Mouse (Mus musculus): ENCODE data around the gene AW011738. TPM values are rescaled to one million over a fixed set of nuclear protein-coding genes. Genes with fewer than 3 reads are reported as not detected.

AW011738 gene
- polyA plus RNA-seq, 1 experiment: 8.2 TPM

- under 1% methylated on average over 90 of the region's 90 CpGs for WGBS
- no peak for TF ChIP-seq CTCF (IDR thresholded peaks at IDR 0.05; ENCODE audit: control insufficient read depth, insufficient read depth, low read length)
- peak; percentile 86; the same call in 1 of the 2 replicates for TF ChIP-seq POLR2A (IDR thresholded peaks at IDR 0.05; ENCODE audit: borderline replicate concordance, control insufficient read depth, low read depth, low read length)
- peaks cover 2% of the 10 kb centered on the region for H3K4me1 ChIP-seq (ENCODE audit: control insufficient read depth, insufficient read depth, low read length)
- H3K4me3 ChIP-seq (replicated peaks; ENCODE audit: control insufficient read depth, low read depth, low read length): peak within 1 kb of the TSS; percentile 88
- H3K27ac ChIP-seq (ENCODE audit: control insufficient read depth, insufficient read depth, low read depth, low read length, poor library complexity): peak within 1 kb of the TSS; percentile 89
Measured at GRCm38 (mm10) chr4:156235808-156236533, 32.9 kb downstream of the AW011738 start, which contains the start of gene Noc2l. Noc2l (plus strand) TSS chr4:156236010.

- Histone ChIP-seq H3K27ac (ENCODE audit: control insufficient read depth, insufficient read depth, low read depth, low read length, poor library complexity) (peak overlapping the region; percentile 47; the same call in 1 of the 2 replicates), H3K4me1 (ENCODE audit: control insufficient read depth, insufficient read depth, low read length) (peaks cover 2% of the 10 kb centered on the region), H3K4me3 (replicated peaks; ENCODE audit: control insufficient read depth, low read depth, low read length) (peak overlapping the region; percentile 3)
- peak; percentile 22; the same call in 1 of the 2 replicates for TF ChIP-seq POLR2A (IDR thresholded peaks at IDR 0.05; ENCODE audit: borderline replicate concordance, control insufficient read depth, low read depth, low read length)
- no peak for TF ChIP-seq CTCF (IDR thresholded peaks at IDR 0.05; ENCODE audit: control insufficient read depth, insufficient read depth, low read length)
- WGBS: 29% methylated on average over 57 of the region's 60 CpGs
Measured at GRCm38 (mm10) chr4:156236651-156237447, 33.7 kb downstream of the AW011738 start.

GRCm38 (mm10) chr4:156249567-156249966 lies 46.5 kb downstream of the AW011738 start:
- no peak overlapping the region for H3K4me3 ChIP-seq (replicated peaks; ENCODE audit: control insufficient read depth, low read depth, low read length)
- TF ChIP-seq POLR2A (IDR thresholded peaks at IDR 0.05; ENCODE audit: borderline replicate concordance, control insufficient read depth, low read depth, low read length): no peak
- no peak for TF ChIP-seq CTCF (IDR thresholded peaks at IDR 0.05; ENCODE audit: control insufficient read depth, insufficient read depth, low read length)
- WGBS: 70% methylated on average over 11 of the region's 11 CpGs
- H3K27ac ChIP-seq (ENCODE audit: control insufficient read depth, insufficient read depth, low read depth, low read length, poor library complexity): no peak overlapping the region
- peaks cover 5% of the 10 kb centered on the region for H3K4me1 ChIP-seq (ENCODE audit: control insufficient read depth, insufficient read depth, low read length)

GRCm38 (mm10) chr4:156251081-156251480 lies 48.0 kb downstream of the AW011738 start:
- peaks cover 5% of the 10 kb centered on the region for H3K4me1 ChIP-seq (ENCODE audit: control insufficient read depth, insufficient read depth, low read length)
- TF ChIP-seq POLR2A (IDR thresholded peaks at IDR 0.05; ENCODE audit: borderline replicate concordance, control insufficient read depth, low read depth, low read length) (no peak), CTCF (IDR thresholded peaks at IDR 0.05; ENCODE audit: control insufficient read depth, insufficient read depth, low read length) (no peak)
- H3K4me3 ChIP-seq (replicated peaks; ENCODE audit: control insufficient read depth, low read depth, low read length): no peak overlapping the region
- WGBS: 81% methylated on average over 8 of the region's 8 CpGs
- no peak overlapping the region for H3K27ac ChIP-seq (ENCODE audit: control insufficient read depth, insufficient read depth, low read depth, low read length, poor library complexity)

- Histone ChIP-seq H3K4me1 (ENCODE audit: control insufficient read depth, insufficient read depth, low read length) (peaks cover 5% of the 10 kb centered on the region), H3K4me3 (replicated peaks; ENCODE audit: control insufficient read depth, low read depth, low read length) (no peak overlapping the region), H3K27ac (ENCODE audit: control insufficient read depth, insufficient read depth, low read depth, low read length, poor library complexity) (peak overlapping the region; percentile 69)
- TF ChIP-seq POLR2A (IDR thresholded peaks at IDR 0.05; ENCODE audit: borderline replicate concordance, control insufficient read depth, low read depth, low read length) (no peak), CTCF (IDR thresholded peaks at IDR 0.05; ENCODE audit: control insufficient read depth, insufficient read depth, low read length) (no peak)
- 46% methylated on average over 7 of the region's 7 CpGs for WGBS
Measured at GRCm38 (mm10) chr4:156252140-156252539, 49.0 kb downstream of the AW011738 start.

- Histone ChIP-seq H3K4me1 (ENCODE audit: control insufficient read depth, insufficient read depth, low read length) (peaks cover 5% of the 10 kb centered on the region), H3K27ac (ENCODE audit: control insufficient read depth, insufficient read depth, low read depth, low read length, poor library complexity) (peak overlapping the region; percentile 69), H3K4me3 (replicated peaks; ENCODE audit: control insufficient read depth, low read depth, low read length) (peak overlapping the region; percentile 28)
- 28% methylated on average over 3 of the region's 3 CpGs for WGBS
- TF ChIP-seq CTCF (IDR thresholded peaks at IDR 0.05; ENCODE audit: control insufficient read depth, insufficient read depth, low read length) (no peak), POLR2A (IDR thresholded peaks at IDR 0.05; ENCODE audit: borderline replicate concordance, control insufficient read depth, low read depth, low read length) (no peak)
Measured at GRCm38 (mm10) chr4:156252619-156253018, 49.5 kb downstream of the AW011738 start.

GRCm38 (mm10) chr4:156253043-156253442 lies 49.9 kb downstream of the AW011738 start:
- TF ChIP-seq CTCF (IDR thresholded peaks at IDR 0.05; ENCODE audit: control insufficient read depth, insufficient read depth, low read length) (no peak), POLR2A (IDR thresholded peaks at IDR 0.05; ENCODE audit: borderline replicate concordance, control insufficient read depth, low read depth, low read length) (no peak)
- Histone ChIP-seq H3K4me1 (ENCODE audit: control insufficient read depth, insufficient read depth, low read length) (peaks cover 5% of the 10 kb centered on the region), H3K4me3 (replicated peaks; ENCODE audit: control insufficient read depth, low read depth, low read length) (peak overlapping the region; percentile 28), H3K27ac (ENCODE audit: control insufficient read depth, insufficient read depth, low read depth, low read length, poor library complexity) (peak overlapping the region; percentile 69)
- WGBS: 25% methylated on average over 7 of the region's 7 CpGs

Data from bone marrow, adult 2 months (tissue).